Mouse (Mus musculus) kidney, postnatal 25 days (tissue): ENCODE measurements around the gene Cox5b.
"Not testable (repeated sequence)": the region's sequence is repeated elsewhere in the genome, so short reads cannot be mapped to it uniquely, and the experiment has no call there.

Experiments
- DNase-seq, 2 experiments: peaks; one replicate each; pipeline ENCODE4 v3.0.0; 2021; ENCODE audit warnings: mixed read lengths in 2 of 2

Cox5b gene

GRCm38 (mm10) chr1:36691271-36692155 is at the start of gene Cox5b:
Gene Cox5b, plus strand, starts transcription at chr1:36691449.
- DNase-seq = peak; percentile 99

GRCm38 (mm10) chr1:36643957-36644614 is 47.2 kb upstream of the Cox5b start:
- DNase-seq = no peak

GRCm38 (mm10) chr1:36644615-36645007 is 46.6 kb upstream of the Cox5b start:
- DNase-seq = no peak

- no peak for DNase-seq
These were observed 45.0 kb upstream of the Cox5b start for GRCm38 (mm10) chr1:36646285-36646684.

- DNase-seq = peak in 1 of 2 experiments; percentile 49
These were observed 43.6 kb upstream of the Cox5b start for GRCm38 (mm10) chr1:36647631-36648030.

GRCm38 (mm10) chr1:36655039-36655438 is 36.2 kb upstream of the Cox5b start:
- no peak for DNase-seq

- no peak for DNase-seq
These were observed 35.0 kb upstream of the Cox5b start for GRCm38 (mm10) chr1:36656233-36656632.

- no peak for DNase-seq
These were observed 33.4 kb upstream of the Cox5b start for GRCm38 (mm10) chr1:36657658-36658415.

- no peak for DNase-seq
These were observed 32.4 kb upstream of the Cox5b start for GRCm38 (mm10) chr1:36658621-36659399.

- peak in 1 of 2 experiments; percentile 37 for DNase-seq
These were observed 26.8 kb upstream of the Cox5b start for GRCm38 (mm10) chr1:36664457-36664856.

GRCm38 (mm10) chr1:36665165-36665723 is 26.0 kb upstream of the Cox5b start:
- peak; percentile 18 to 40 for DNase-seq

- DNase-seq = no peak
These were observed 25.3 kb upstream of the Cox5b start for GRCm38 (mm10) chr1:36665934-36666333.

- DNase-seq = not testable (repeated sequence)
These were observed 23.2 kb upstream of the Cox5b start for GRCm38 (mm10) chr1:36668007-36668406.

- DNase-seq = no peak
These were observed 21.0 kb upstream of the Cox5b start for GRCm38 (mm10) chr1:36670256-36670655.

- no peak for DNase-seq
These were observed 20.0 kb upstream of the Cox5b start for GRCm38 (mm10) chr1:36671260-36671659.

GRCm38 (mm10) chr1:36672648-36673350 is 18.4 kb upstream of the Cox5b start:
- no peak for DNase-seq

GRCm38 (mm10) chr1:36674936-36675335 is 16.3 kb upstream of the Cox5b start:
- no peak for DNase-seq

GRCm38 (mm10) chr1:36680893-36681292 is 10.4 kb upstream of the Cox5b start:
- no peak for DNase-seq

- DNase-seq = no peak
These were observed 8.5 kb upstream of the Cox5b start, which contains the start of gene Fam178b for GRCm38 (mm10) chr1:36682620-36683355. Gene Fam178b, minus strand, starts transcription at chr1:36683183.

- DNase-seq = peak; percentile 88 to 89
These were observed 7.3 kb upstream of the Cox5b start for GRCm38 (mm10) chr1:36683810-36684467.
